ENCODE assay signal across 9 mouse cellular contexts in the genomic region with DNA sequence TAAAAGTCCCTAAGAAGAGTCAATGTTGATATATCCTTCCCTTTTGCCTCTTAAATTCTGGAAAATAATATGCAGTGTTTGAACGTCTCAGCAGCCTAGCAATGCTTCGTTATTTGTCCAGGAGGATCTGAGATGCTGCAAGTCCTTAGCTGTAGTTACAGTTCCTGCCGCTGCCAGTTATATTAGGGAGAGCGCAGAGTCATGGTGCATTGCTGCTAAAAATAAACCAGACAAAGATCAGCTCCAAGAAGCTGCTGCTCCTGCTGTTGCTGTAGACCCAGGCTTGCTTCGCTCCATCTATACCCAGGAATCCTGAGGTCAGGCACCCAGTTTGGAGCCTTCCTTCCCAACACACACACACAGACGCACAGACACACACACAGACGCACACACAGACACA.
DNase-seq lines count a peak whose midpoint lies in the region; ATAC-seq lines count a peak whose summit lies in the region.
"Had no signal": no experiment of that assay in that cellular context is flagged by ENCODE, and none has a peak within 500 bp of the region (broad histone marks: within the 10 kb centered on the region; RNA-seq: fewer than 3 reads in every experiment).

No protein-coding gene starts in this region.

- WGBS in heart, embryonic 12.5 days = 43% methylated on average over 7 of the region's 7 CpGs

- H3K4me2 ChIP-seq in heart, embryonic 12.5 days = peak overlapping the region; percentile 36; the same call in 1 of the 2 replicates

- no peaks in the 10 kb centered on the region for H3K27me3 ChIP-seq in heart, embryonic 12.5 days (replicated peaks)

- H3K27ac ChIP-seq in heart, embryonic 12.5 days (ENCODE audit: poor library complexity, severe bottlenecking) = 0 out of 2 replicates have a peak overlapping the region, but pooled peaks have one; percentile 33

- H3K9ac ChIP-seq in heart, embryonic 12.5 days = no peak overlapping the region

- ATAC-seq in heart, embryonic 12.5 days (ENCODE audit: insufficient number of reproducible peaks, low FRiP score) = no peak

- intact Hi-C loops in heart, postnatal 36 days (cut with DNase I) = no loop called here

- H3K9me3 ChIP-seq in heart, embryonic 12.5 days (replicated peaks) = peaks cover 4% of the 10 kb centered on the region; the same call in 1 of the 2 replicates

- no peak overlapping the region for H3K4me3 ChIP-seq in heart, embryonic 12.5 days

- no peaks in the 10 kb centered on the region for H3K36me3 ChIP-seq in heart, embryonic 12.5 days

- DNase-seq in heart, postnatal 36 days = no peak
- DNase-seq in left cerebral cortex, adult 9 months (ENCODE audit: low spot score in 2 of 2) = peak; percentile 20 to 22
- DNase-seq in left cerebral cortex, adult 8-10 months (ENCODE audit: low spot score in 2 of 2) = no peak
- DNase-seq in cerebellum, adult 8-10 months = peak; percentile 17
- peak; percentile 11 to 33 for DNase-seq in cerebellum, postnatal 36 days
- DNase-seq in ovary, postnatal 14 days (ENCODE audit: low spot score) = no peak
- DNase-seq: gastrocnemius, postnatal 10 days; lung, adult 18-20 months had no signal

- H3K4me1 ChIP-seq in heart, embryonic 12.5 days (replicated peaks) = peaks cover 8% of the 10 kb centered on the region

Comparison
In these comparisons a context has a peak if more than half of its experiments do, and no peak if none do; other contexts are left out.
1. DNase-seq: peak in left cerebral cortex, adult 9 months (2 of 2), cerebellum, adult 8-10 months (single experiment) and cerebellum, postnatal 36 days (2 of 2); none in heart, postnatal 36 days (0 of 2), left cerebral cortex, adult 8-10 months (0 of 2) and ovary, postnatal 14 days (single experiment).